Mouse (Mus musculus): ENCODE data around the gene Mpp6. TPM values are rescaled to one million over a fixed set of nuclear protein-coding genes. Genes with fewer than 3 reads are reported as not detected.
A peak's percentile ranks its signal among the peaks of the same experiment; 100 is the strongest.

Gene Mpp6
- polyA plus RNA-seq, 2 experiments = 19.3 to 28.5 TPM

DNA sequence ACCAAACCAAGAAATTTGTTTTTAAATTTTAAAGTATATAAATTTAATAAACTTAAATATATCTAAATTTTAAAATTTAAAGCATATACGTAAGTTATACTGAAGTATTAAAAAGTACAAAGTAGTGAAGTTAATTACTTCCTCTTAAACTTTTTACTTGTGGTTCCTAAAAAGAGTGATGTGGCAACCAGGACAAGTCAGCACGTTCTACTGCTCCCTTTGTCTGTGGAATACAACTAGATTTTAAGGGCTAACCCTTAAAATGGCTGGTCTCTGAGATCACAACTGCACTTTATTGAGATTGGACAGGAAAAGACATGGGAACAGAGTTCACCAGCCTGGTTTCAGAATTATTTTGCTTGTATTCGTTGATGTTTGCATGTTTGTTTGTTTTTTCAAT, 53.0 kb downstream of the Mpp6 start:
- H3K4me1 ChIP-seq (replicated peaks; ENCODE audit: control insufficient read depth in 2 of 2, insufficient read depth in 2 of 2, low read length in 1 of 2) = no peaks in the 10 kb centered on the region
- H3K27me3 ChIP-seq (ENCODE audit: control insufficient read depth, insufficient read depth, low read length) = no peaks in the 10 kb centered on the region
- no peaks in the 10 kb centered on the region for H3K9me3 ChIP-seq (ENCODE audit: control insufficient read depth, low read length)
- no peak overlapping the region for H3K4me2 ChIP-seq (ENCODE audit: low read depth)
- no peak overlapping the region for H3K27ac ChIP-seq
- ATAC-seq (ENCODE audit: insufficient read depth) = no peak
- no peak overlapping the region for H3K9ac ChIP-seq (replicated peaks)
- H3K4me3 ChIP-seq (ENCODE audit: insufficient read depth in 1 of 2, low read depth in 2 of 2, low read length in 2 of 2) = no peak overlapping the region
- no peak for DNase-seq (ENCODE audit: low read depth in 3 of 3, low spot score in 3 of 3)
- no peak for TF ChIP-seq EP300 (IDR thresholded peaks at IDR 0.05; ENCODE audit: low read depth)
- TF ChIP-seq CTCF (IDR thresholded peaks at IDR 0.05; ENCODE audit: low read depth) = no peak
- no peaks in the 10 kb centered on the region for H3K36me3 ChIP-seq (replicated peaks; ENCODE audit: control insufficient read depth, insufficient read depth, low read depth)
- WGBS (ENCODE audit: insufficient replicate concordance) = 53% methylated on average over 3 of the region's 3 CpGs

GRCm38 (mm10) chr6:50168821-50169220, 58.8 kb downstream of the Mpp6 start:
- H3K9ac ChIP-seq (replicated peaks) = no peak overlapping the region
- ATAC-seq (ENCODE audit: insufficient read depth) = no peak
- no peaks in the 10 kb centered on the region for H3K4me1 ChIP-seq (replicated peaks; ENCODE audit: control insufficient read depth in 2 of 2, insufficient read depth in 2 of 2, low read length in 1 of 2)
- H3K27ac ChIP-seq = no peak overlapping the region
- no peak for TF ChIP-seq EP300 (IDR thresholded peaks at IDR 0.05; ENCODE audit: low read depth)
- TF ChIP-seq CTCF (IDR thresholded peaks at IDR 0.05; ENCODE audit: low read depth) = no peak
- no peaks in the 10 kb centered on the region for H3K36me3 ChIP-seq (replicated peaks; ENCODE audit: control insufficient read depth, insufficient read depth, low read depth)
- WGBS (ENCODE audit: insufficient replicate concordance) = 80% methylated on average over 4 of the region's 4 CpGs
- H3K4me3 ChIP-seq (ENCODE audit: insufficient read depth in 1 of 2, low read depth in 2 of 2, low read length in 2 of 2) = no peak overlapping the region
- H3K27me3 ChIP-seq (ENCODE audit: control insufficient read depth, insufficient read depth, low read length) = no peaks in the 10 kb centered on the region
- H3K4me2 ChIP-seq (ENCODE audit: low read depth) = no peak overlapping the region
- no peak for DNase-seq (ENCODE audit: low read depth in 3 of 3, low spot score in 3 of 3)
- no peaks in the 10 kb centered on the region for H3K9me3 ChIP-seq (ENCODE audit: control insufficient read depth, low read length)

DNA sequence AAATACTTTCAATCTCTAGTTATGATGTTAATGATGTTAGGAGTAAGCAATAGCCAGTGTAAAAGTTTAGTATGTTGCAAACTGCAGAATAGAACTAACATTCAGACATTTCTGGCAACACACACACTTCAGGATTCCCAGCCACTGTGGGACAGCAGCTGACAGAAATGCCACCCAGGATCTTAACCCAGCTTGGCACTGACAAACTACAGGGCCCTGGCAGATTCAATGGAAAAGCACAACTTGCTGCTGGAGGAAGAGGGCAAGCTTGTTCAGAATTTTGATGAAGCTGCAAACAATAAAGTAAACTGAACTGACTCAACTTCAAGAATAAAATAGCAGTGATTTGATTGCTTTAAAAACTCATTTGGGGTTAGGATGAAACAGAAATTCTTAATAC, 59.7 kb downstream of the Mpp6 start:
- TF ChIP-seq CTCF (IDR thresholded peaks at IDR 0.05; ENCODE audit: low read depth) (no peak), EP300 (IDR thresholded peaks at IDR 0.05; ENCODE audit: low read depth) (no peak)
- Histone ChIP-seq H3K4me3 (ENCODE audit: insufficient read depth in 1 of 2, low read depth in 2 of 2, low read length in 2 of 2) (no peak overlapping the region), H3K9me3 (ENCODE audit: control insufficient read depth, low read length) (no peaks in the 10 kb centered on the region), H3K36me3 (replicated peaks; ENCODE audit: control insufficient read depth, insufficient read depth, low read depth) (no peaks in the 10 kb centered on the region), H3K4me1 (replicated peaks; ENCODE audit: control insufficient read depth in 2 of 2, insufficient read depth in 2 of 2, low read length in 1 of 2) (no peaks in the 10 kb centered on the region), H3K4me2 (ENCODE audit: low read depth) (no peak overlapping the region), H3K27me3 (ENCODE audit: control insufficient read depth, insufficient read depth, low read length) (no peaks in the 10 kb centered on the region), H3K9ac (replicated peaks) (no peak overlapping the region), H3K27ac (no peak overlapping the region)
- DNase-seq (ENCODE audit: low read depth in 3 of 3, low spot score in 3 of 3) (no peak), ATAC-seq (ENCODE audit: insufficient read depth) (no peak)

- Histone ChIP-seq H3K27me3 (ENCODE audit: control insufficient read depth, insufficient read depth, low read length) (no peaks in the 10 kb centered on the region), H3K36me3 (replicated peaks; ENCODE audit: control insufficient read depth, insufficient read depth, low read depth) (no peaks in the 10 kb centered on the region), H3K4me3 (ENCODE audit: insufficient read depth in 1 of 2, low read depth in 2 of 2, low read length in 2 of 2) (no peak overlapping the region), H3K4me2 (ENCODE audit: low read depth) (no peak overlapping the region), H3K4me1 (replicated peaks; ENCODE audit: control insufficient read depth in 2 of 2, insufficient read depth in 2 of 2, low read length in 1 of 2) (no peaks in the 10 kb centered on the region), H3K27ac (no peak overlapping the region), H3K9me3 (ENCODE audit: control insufficient read depth, low read length) (no peaks in the 10 kb centered on the region), H3K9ac (replicated peaks) (no peak overlapping the region)
- ATAC-seq (ENCODE audit: insufficient read depth) (no peak), DNase-seq (ENCODE audit: low read depth in 3 of 3, low spot score in 3 of 3) (no peak)
- 50% methylated on average over 1 of the region's 1 CpGs for WGBS (ENCODE audit: insufficient replicate concordance)
- no peak for TF ChIP-seq EP300 (IDR thresholded peaks at IDR 0.05; ENCODE audit: low read depth)
- TF ChIP-seq CTCF (IDR thresholded peaks at IDR 0.05; ENCODE audit: low read depth) = no peak
Measured at GRCm38 (mm10) chr6:50175736-50176135, 65.7 kb downstream of the Mpp6 start.

GRCm38 (mm10) chr6:50180189-50180588, 70.1 kb downstream of the Mpp6 start:
- Histone ChIP-seq H3K27me3 (ENCODE audit: control insufficient read depth, insufficient read depth, low read length) (no peaks in the 10 kb centered on the region), H3K4me3 (ENCODE audit: insufficient read depth in 1 of 2, low read depth in 2 of 2, low read length in 2 of 2) (no peak overlapping the region), H3K4me2 (ENCODE audit: low read depth) (no peak overlapping the region), H3K9me3 (ENCODE audit: control insufficient read depth, low read length) (no peaks in the 10 kb centered on the region), H3K4me1 (replicated peaks; ENCODE audit: control insufficient read depth in 2 of 2, insufficient read depth in 2 of 2, low read length in 1 of 2) (no peaks in the 10 kb centered on the region), H3K36me3 (replicated peaks; ENCODE audit: control insufficient read depth, insufficient read depth, low read depth) (no peaks in the 10 kb centered on the region; the same call in 1 of the 2 replicates), H3K27ac (no peak overlapping the region), H3K9ac (replicated peaks) (no peak overlapping the region)
- WGBS (ENCODE audit: insufficient replicate concordance) = 64% methylated on average over 4 of the region's 4 CpGs
- TF ChIP-seq EP300 (IDR thresholded peaks at IDR 0.05; ENCODE audit: low read depth) (no peak), CTCF (IDR thresholded peaks at IDR 0.05; ENCODE audit: low read depth) (peak; percentile 29; the same call in 1 of the 2 replicates)
- no peak for DNase-seq (ENCODE audit: low read depth in 3 of 3, low spot score in 3 of 3)
- no peak for ATAC-seq (ENCODE audit: insufficient read depth)
